Mouse (Mus musculus) layer of hippocampus, adult 8-10 months (tissue): ENCODE data around the gene Tns4. TPM values are rescaled to one million over a fixed set of nuclear protein-coding genes. Genes with fewer than 3 reads are reported as not detected.

Experiments
- DNase-seq, 2 experiments: peaks; one replicate each; pipeline ENCODE4 v3.0.0; 2022; ENCODE audit warnings: low spot score in 2 of 2
- total RNA-seq, 4 experiments: library from RNA; stranded (reverse); gene quantifications; 2 replicates each; pipeline ENCODE4 v1.2.4; 2022

The Tns4 gene
- total RNA-seq, result under 1 TPM in 2 of 4 experiments, not detected in 2; 0.27 TPM

DNA sequence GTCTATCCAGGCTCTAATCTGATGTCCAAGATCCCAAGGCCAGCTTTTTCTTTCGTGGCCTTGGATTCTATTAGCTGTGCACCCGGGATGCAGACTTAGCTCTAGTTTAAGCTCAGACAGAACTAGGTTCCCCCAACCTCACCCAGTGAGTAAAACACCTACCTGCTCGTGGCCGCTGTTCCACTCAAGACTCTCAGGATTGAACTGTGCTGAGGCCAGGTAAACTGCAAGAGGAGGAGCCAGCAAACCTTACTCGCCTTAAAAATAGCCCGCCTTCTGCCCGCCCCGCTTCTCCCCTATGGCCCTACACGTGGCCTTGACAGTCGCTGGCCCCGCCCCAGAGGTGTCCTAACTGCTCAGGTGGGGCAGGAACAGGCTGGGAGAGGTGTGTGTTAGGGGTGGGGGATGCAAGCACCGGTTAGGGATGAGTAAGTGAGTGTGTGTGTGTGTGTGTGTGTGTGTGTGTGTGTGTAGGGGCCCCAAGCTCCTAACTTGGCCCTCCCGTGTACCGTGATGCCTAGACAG is at the start of gene Tns4:
Gene Tns4, minus strand, starts transcription at position 230 of the 525 bp plus-strand sequence.
- no peak for DNase-seq

DNA sequence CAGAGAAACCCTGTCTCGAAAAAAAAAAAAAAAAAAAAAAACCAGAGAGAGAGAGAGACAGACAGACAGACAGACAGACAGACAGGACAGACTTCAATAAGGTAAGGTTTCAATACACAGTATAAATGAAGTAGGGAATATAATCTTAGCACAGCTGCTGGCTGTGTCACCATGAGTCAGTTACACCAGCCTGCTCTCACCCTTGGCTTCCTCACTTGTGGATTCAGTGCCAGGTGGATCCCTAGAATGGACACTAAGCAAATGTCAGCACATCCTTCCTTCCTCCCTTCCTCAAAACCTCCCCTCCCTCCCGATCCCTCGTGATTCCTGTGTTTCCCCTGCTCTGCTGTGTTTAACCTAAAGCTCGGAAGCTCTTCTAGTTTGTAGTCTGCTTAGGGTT is 48.3 kb upstream of the Tns4 start:
- no peak for DNase-seq

- no peak for DNase-seq
Observed at GRCm38 (mm10) chr11:99136961-99137360, 47.9 kb upstream of the Tns4 start.

DNA sequence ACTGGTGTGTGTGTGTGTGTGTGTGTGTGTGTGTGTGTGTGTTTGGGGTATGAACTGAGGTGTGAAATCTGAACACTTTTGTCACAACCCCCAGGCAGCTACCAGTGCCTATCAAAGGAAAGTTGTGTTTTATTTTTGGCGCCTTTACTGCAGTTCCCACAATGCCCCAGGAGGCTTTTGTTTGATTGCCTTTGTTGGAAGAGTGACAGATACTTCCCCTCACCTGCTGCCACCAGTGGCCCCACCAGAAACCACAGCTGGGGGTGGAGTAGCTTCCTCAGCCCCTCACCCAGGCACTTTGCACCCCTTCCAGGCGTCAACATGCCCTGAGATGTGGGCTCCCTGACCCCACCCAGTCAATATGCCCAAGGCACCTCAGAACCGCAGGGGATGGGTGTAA is 47.3 kb upstream of the Tns4 start:
- no peak for DNase-seq

- DNase-seq, result no peak
Observed at GRCm38 (mm10) chr11:99135047-99135440, 45.9 kb upstream of the Tns4 start.

DNA sequence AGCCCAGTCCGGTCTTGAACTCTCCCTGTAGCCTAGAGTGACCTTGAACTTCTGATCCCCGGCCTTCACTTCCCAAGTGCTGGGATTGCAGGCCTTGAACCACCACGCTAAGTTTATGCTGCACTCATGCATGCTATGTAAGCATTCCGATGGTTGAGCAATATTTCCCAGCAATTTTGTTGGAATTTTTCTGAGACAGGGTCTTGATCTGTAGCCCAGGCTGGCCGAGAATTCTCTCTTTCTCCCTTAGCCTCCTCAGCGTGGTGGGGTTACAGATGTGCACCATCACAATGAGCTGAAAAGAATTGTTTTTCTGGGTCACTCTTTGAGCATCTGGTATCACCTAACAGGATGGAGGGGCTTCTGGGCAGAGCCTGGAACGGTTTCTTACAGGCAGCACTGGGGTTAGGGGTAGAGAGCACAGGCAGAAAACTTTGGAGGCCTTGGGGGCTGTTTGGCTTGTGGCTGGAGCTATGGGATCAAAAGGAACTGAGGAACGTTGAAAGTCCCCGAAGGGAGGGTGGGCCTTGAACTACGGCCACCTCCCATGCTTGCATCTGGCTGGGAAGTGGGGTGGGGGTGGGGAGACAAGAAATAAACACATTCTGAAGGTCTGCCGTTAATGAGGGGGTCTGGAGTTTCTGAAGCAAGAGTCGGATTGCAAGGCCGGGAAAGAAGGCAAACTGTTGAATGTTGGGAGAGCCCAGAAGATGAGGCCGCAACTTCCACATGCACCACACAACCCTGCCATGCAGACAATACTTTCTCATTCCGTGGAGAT is 45.4 kb upstream of the Tns4 start:
- no peak for DNase-seq

GRCm38 (mm10) chr11:99133285-99133897 is 44.3 kb upstream of the Tns4 start:
- no peak for DNase-seq

DNA sequence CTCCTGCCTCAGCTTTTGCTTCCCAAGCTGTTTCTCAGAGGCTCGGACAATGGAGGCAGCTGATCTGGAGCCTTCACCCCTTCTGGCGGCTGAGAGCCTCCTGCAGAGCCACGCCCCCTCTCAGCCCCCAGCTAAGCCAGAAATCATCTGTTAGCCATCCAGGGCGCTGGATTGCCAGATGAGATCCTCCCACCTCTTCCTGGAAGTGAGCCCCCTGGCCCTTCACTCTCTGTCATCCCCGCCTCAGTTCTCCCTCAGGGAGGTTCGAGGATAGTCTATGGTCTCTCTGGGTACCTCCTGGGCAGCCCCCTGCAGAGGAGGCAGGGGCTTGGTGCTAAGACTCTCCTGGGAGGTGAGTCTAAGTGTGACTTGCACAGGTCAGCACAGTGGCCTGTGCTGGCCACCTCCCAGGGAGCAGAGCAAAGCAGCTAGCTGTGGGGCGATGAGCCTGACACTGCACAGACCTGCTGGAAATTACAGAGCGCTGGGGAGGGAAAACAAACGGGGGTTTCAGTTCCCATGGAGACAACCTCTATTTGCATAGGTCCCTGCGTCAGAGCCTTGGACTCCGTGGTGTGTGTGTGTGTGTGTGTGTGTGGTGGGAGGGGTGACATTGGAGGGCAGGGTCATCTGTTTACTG is 43.1 kb upstream of the Tns4 start:
- DNase-seq, result no peak

DNA sequence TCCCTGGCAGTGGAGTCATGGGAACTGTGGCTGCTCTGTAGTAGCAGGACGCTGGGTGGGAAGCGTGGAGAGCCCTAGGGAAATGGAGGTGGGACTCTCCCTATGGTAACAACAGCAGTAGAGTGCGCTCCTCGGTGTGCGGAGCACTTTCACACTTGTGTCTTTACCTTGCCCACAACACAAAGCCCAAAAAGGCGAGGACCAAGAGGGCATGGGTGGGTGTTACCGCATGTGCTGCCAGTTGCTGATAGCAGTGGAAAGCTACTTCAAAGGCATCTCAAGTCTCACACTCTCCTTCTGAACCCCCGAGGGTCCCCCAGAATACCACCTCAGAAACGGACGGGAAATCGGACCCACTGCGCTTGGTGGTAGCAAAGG is 42.3 kb upstream of the Tns4 start:
- no peak for DNase-seq

GRCm38 (mm10) chr11:99130736-99131462 is 41.8 kb upstream of the Tns4 start:
- no peak for DNase-seq

DNA sequence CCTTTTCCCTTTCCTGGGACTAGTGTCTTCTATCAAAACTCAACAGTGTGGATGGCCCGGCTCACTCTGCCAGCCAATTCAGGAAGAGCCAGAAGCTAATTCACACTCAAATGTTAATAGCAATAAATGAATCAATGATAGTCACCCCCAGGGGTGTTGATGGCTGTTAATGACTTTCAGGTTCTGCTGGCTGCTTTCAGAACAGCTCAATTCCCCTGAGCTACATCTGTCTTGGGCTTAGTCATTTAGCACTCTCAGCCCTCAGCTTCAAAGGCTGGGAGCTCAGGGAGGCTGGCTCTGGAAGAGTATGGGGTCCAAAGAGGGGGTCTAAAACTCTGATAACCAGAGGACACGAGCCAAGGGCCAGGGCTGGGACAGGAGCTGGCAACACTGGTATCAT is 40.2 kb upstream of the Tns4 start:
- no peak for DNase-seq

- DNase-seq, result no peak
Observed at GRCm38 (mm10) chr11:99127785-99128682, 38.9 kb upstream of the Tns4 start.

DNA sequence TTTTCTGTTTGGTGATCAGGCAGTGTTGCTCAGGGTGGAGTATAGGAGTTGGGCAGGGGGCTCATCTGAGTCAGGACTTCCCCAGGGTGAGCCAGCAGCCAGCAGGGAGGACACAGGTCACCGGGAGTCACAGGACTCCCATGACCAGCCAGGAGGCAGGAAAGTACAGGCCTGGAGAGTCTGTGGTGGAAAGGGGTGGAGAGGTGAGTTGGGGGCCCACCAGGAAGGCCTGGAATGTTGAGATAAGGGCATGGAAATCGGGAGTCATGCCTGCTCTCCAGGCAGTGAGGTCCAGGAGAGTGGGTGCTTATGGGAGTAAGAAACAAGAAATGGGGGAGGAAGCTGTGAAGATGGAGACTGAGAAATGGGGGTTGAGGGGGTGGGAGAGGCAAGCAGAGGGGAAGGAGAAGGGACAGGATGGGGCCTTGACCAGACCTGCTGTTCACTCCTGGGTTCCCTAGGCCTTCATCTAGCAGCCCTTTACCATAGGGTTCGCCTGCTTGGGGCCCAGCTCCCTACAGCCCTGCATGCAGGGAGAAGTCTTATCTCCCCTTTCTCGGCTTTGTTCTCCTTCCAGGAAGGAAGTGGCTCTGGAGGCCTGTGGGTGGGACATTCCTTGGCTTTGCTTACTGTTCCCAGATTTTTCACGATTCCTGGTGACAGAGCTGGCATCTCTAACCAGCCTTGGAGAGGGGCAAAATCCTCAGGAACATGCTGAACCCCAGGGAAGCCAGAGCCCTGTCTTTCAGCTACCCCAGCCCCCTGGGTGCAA is 37.6 kb upstream of the Tns4 start:
- DNase-seq, result no peak

DNA sequence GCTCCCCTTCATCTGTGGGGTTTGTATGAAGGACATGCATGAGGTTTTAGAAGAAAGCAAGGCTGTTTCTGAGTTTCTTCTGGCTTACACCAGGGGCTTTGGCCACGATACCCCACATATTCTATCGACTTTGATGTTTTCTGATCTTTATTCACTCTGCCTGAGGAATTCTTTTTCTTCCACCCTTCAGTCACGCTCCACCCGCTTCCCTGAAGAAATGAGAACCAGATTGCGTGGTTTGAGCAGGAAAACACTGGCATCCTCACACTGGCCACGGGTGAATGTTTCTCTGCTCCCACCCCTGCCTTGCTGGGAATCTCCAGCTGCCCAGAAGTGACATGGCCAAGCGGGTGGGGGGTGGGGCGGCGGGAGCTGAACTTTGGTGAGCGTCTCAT is 35.5 kb upstream of the Tns4 start:
- no peak for DNase-seq

- no peak for DNase-seq
Observed at GRCm38 (mm10) chr11:99123977-99124634, 35.0 kb upstream of the Tns4 start.

GRCm38 (mm10) chr11:99122703-99123102 is 33.6 kb upstream of the Tns4 start:
- DNase-seq, result no peak

DNA sequence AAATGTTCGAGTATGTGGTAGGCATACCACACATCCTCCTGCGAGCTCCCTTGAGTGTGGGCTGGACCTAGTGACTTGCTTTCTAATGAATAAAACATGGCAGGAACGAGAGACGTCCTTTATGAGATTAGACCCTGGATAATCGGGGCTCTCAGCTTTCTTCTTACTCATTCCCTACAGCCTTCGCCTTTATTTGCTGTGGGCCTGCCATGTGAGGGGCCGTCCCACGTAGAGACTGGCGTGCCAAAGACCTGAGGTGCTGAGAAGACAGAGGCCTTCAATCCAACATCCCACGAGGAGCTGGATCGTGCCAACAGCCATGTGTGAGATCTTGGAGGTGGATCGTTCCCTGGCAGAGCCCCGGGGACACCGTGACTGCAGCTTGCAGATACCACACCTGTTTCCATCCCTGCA is 32.1 kb upstream of the Tns4 start:
- no peak for DNase-seq

- no peak for DNase-seq
Observed at GRCm38 (mm10) chr11:99120524-99121217, 31.6 kb upstream of the Tns4 start.

DNA sequence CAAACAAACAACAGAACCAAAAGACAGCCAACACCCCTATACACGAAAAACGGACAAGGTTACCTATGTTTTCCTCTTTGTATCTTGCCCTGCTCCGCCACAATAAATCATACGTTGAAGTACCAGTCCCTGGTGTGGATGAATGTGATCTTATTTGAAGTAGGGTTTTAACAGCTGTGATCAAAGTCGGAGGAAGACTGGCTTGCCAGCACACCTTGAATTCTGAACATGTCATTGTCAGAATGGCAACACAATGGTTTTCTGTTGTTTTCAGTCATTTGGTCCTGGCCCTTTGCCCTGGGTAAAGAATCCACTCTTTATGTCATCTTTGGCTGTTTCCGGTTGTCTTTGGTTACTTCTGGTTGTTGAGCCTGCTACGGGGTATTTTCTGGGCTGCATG is 29.9 kb upstream of the Tns4 start:
- no peak for DNase-seq
